Comparison of ENCODE assay signal across 11 mouse cellular contexts in the genomic region with DNA sequence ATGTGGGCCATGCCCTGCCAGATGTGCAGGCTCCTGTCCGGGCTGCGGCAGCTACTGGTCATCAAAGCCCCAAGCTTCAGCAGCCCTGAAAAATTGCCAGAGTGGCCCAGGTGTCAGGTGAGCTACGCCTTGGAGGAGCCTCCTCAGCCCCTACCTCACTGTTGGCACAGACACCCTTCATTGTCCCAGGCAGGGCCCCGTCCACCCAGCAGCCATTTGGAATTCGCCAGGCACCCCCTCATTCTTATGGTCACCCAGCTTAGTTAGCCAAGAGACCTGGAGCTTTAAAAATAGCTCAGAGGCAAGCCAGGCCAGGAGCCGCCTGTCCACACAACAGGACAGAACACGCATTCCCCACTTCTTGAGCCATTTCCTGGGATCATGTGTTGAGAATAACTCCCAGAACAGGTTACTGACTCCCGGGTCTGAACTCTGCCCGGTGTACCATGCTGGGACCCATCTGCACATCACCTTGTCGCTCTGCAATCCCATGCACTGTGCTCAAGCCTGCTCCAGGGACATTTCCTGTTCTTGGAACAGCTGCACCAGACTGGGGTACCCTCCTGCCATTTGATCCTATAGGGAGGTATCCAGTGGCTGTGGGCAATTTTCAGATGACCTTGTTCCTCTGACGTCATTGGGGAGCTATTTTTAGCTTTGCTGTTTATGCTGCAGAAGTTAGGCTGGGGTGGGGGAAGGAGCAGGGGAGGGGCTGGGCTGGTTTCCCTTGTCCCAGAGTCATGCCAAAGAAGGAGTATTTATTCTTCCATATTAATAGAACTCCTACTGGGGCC. TPM values are rescaled to one million over a fixed set of nuclear protein-coding genes. Genes with fewer than 3 reads are reported as not detected.
DNase-seq lines count a peak whose midpoint lies in the region; ATAC-seq and TF ChIP-seq lines count a peak whose summit lies in the region.
"Had no signal": no experiment of that assay in that cellular context is flagged by ENCODE, and none has a peak within 500 bp of the region (broad histone marks: within the 10 kb centered on the region; RNA-seq: fewer than 3 reads in every experiment).

No protein-coding gene starts in this region.

- H3K4me2 ChIP-seq in stomach, postnatal 0 days (replicated peaks; ENCODE audit: low read depth), result no peak overlapping the region
- H3K4me2 ChIP-seq in midbrain, embryonic 13.5 days (replicated peaks), result no peak overlapping the region

- no peak overlapping the region for H3K4me3 ChIP-seq in stomach, postnatal 0 days (ENCODE audit: low read depth, low read length)
- H3K4me3 ChIP-seq in midbrain, embryonic 13.5 days (replicated peaks), result no peak overlapping the region

- WGBS in stomach, postnatal 0 days, result 46% methylated on average over 11 of the region's 11 CpGs
- WGBS in midbrain, embryonic 13.5 days, result 73% methylated on average over 11 of the region's 11 CpGs

- no peaks in the 10 kb centered on the region for H3K4me1 ChIP-seq in stomach, postnatal 0 days (replicated peaks; ENCODE audit: control insufficient read depth, insufficient read depth)
- H3K4me1 ChIP-seq in midbrain, embryonic 13.5 days (replicated peaks), result peaks cover 17% of the 10 kb centered on the region; the same call in 1 of the 2 replicates

- peak overlapping the region; percentile 13; the same call in 1 of the 2 replicates for H3K27ac ChIP-seq in stomach, postnatal 0 days (replicated peaks)
- H3K27ac ChIP-seq in midbrain, embryonic 13.5 days, result no peak overlapping the region

- no peaks in the 10 kb centered on the region for H3K9me3 ChIP-seq in stomach, postnatal 0 days (ENCODE audit: control insufficient read depth, low read length)
- no peaks in the 10 kb centered on the region for H3K9me3 ChIP-seq in midbrain, embryonic 13.5 days

- peak; percentile 77 for DNase-seq in gastrocnemius, postnatal 25 days
- no peak for DNase-seq in gastrocnemius, postnatal 4 days (ENCODE audit: low spot score in 2 of 2)
- DNase-seq in urinary bladder, adult 2 months (ENCODE audit: low spot score), result peak; percentile 22
- DNase-seq in urinary bladder, adult 18-20 months (ENCODE audit: low spot score in 2 of 2), result no peak
- peak; percentile 61 for DNase-seq in heart, postnatal 4 days
- no peak for DNase-seq in stomach, postnatal 0 days (ENCODE audit: low spot score)
- DNase-seq in spleen, postnatal 14 days (ENCODE audit: low spot score in 2 of 2), result no peak
- DNase-seq: left cerebral cortex, postnatal 4 days had no signal

- no peaks in the 10 kb centered on the region for H3K36me3 ChIP-seq in stomach, postnatal 0 days (ENCODE audit: control insufficient read depth, insufficient read depth, low read length)
- H3K36me3 ChIP-seq in midbrain, embryonic 13.5 days, result no peaks in the 10 kb centered on the region

- peak; percentile 29 for ATAC-seq in stomach, postnatal 0 days (ENCODE audit: low FRiP score, low TSS enrichment)
- ATAC-seq in midbrain, embryonic 13.5 days, result no peak

- no peaks in the 10 kb centered on the region for H3K27me3 ChIP-seq in stomach, postnatal 0 days (ENCODE audit: control insufficient read depth, insufficient read depth, low read length)
- H3K27me3 ChIP-seq in midbrain, embryonic 13.5 days, result peaks cover under 1% of the 10 kb centered on the region; the same call in 1 of the 2 replicates

- H3K9ac ChIP-seq in stomach, postnatal 0 days (ENCODE audit: low read length), result no peak overlapping the region
- no peak overlapping the region for H3K9ac ChIP-seq in midbrain, embryonic 13.5 days (replicated peaks)

- TF ChIP-seq EP300 in stomach, postnatal 0 days (optimal IDR thresholded peaks at IDR 0.05), result no peak

- TF ChIP-seq CTCF in stomach, postnatal 0 days (IDR thresholded peaks at IDR 0.05; ENCODE audit: low read depth), result no peak

RNA-seq across cellular contexts. Expression of gene Mylk2, which starts 5.9 kb away (rescaled TPM):
- total RNA-seq in gastrocnemius, postnatal 25 days (2021), result 100 to 1,000 TPM; 290 to 471 TPM
- 100 to 1,000 TPM in 1 of 2 experiments, 10 to 100 TPM in 1; 95.7 to 138 TPM for total RNA-seq in gastrocnemius, postnatal 4 days (2021)
- polyA plus RNA-seq in urinary bladder, adult 2 months (2012; rRNA removed), result 0.34 and 0.63 TPM in 2 replicates
- total RNA-seq in heart, postnatal 4 days (2021), result under 1 TPM; 0.26 to 0.38 TPM
- 0.02 TPM in 1 of 2 replicates, not detected in the other for polyA plus RNA-seq in stomach, postnatal 0 days (2015; fragmentation: Nextera tagmentation; extraction: Ambion mirVana)
- 0.06 and 0.07 TPM in 2 replicates for polyA plus RNA-seq in midbrain, embryonic 13.5 days (2015; fragmentation: Nextera tagmentation; extraction: Ambion mirVana)
- total RNA-seq: hematopoietic stem cell, adult 5-6 weeks; left cerebral cortex, postnatal 4 days had no signal
- polyA plus RNA-seq: neural tube, embryonic 14.5 days had no signal

RNA-seq across cellular contexts. Expression of gene Foxs1, which starts 27.8 kb away (rescaled TPM):
- 1 to 10 TPM; 1.8 to 2.4 TPM for total RNA-seq in gastrocnemius, postnatal 25 days (2021)
- 1 to 10 TPM; 5.4 to 7.3 TPM for total RNA-seq in gastrocnemius, postnatal 4 days (2021)
- 1.3 and 1.9 TPM in 2 replicates for polyA plus RNA-seq in urinary bladder, adult 2 months (2012; rRNA removed)
- total RNA-seq in heart, postnatal 4 days (2021), result 10 to 100 TPM in 1 of 2 experiments, 1 to 10 TPM in 1; 8.1 to 10.6 TPM
- 2.3 and 2.6 TPM in 2 replicates for polyA plus RNA-seq in stomach, postnatal 0 days (2015; fragmentation: Nextera tagmentation; extraction: Ambion mirVana)
- 3.4 and 3.6 TPM in 2 replicates for polyA plus RNA-seq in midbrain, embryonic 13.5 days (2015; fragmentation: Nextera tagmentation; extraction: Ambion mirVana)
- total RNA-seq: hematopoietic stem cell, adult 5-6 weeks had no signal

RNA-seq across cellular contexts. Expression of gene Dusp15, which starts 46.3 kb away (rescaled TPM):
- total RNA-seq in gastrocnemius, postnatal 25 days (2021), result 1 to 10 TPM; 1.1 to 1.5 TPM
- total RNA-seq in gastrocnemius, postnatal 4 days (2021), result 1 to 10 TPM; 3.6 to 3.8 TPM
- 0.13 and 0.61 TPM in 2 replicates for polyA plus RNA-seq in urinary bladder, adult 2 months (2012; rRNA removed)
- under 1 TPM; 0.10 to 0.41 TPM for total RNA-seq in heart, postnatal 4 days (2021)
- polyA plus RNA-seq in stomach, postnatal 0 days (2015; fragmentation: Nextera tagmentation; extraction: Ambion mirVana), result 0.27 and 0.36 TPM in 2 replicates
- polyA plus RNA-seq in midbrain, embryonic 13.5 days (2015; fragmentation: Nextera tagmentation; extraction: Ambion mirVana), result 3.5 and 6.3 TPM in 2 replicates
- total RNA-seq: hematopoietic stem cell, adult 5-6 weeks had no signal

RNA-seq across cellular contexts. Expression of gene Ttll9, which starts 57.1 kb away (rescaled TPM):
- total RNA-seq in gastrocnemius, postnatal 25 days (2021), result not detected
- total RNA-seq in gastrocnemius, postnatal 4 days (2021), result not detected
- 0.04 and 0.12 TPM in 2 replicates for polyA plus RNA-seq in urinary bladder, adult 2 months (2012; rRNA removed)
- total RNA-seq in heart, postnatal 4 days (2021), result not detected
- not detected in 2 replicates for polyA plus RNA-seq in stomach, postnatal 0 days (2015; fragmentation: Nextera tagmentation; extraction: Ambion mirVana)
- 3.4 and 3.9 TPM in 2 replicates for polyA plus RNA-seq in midbrain, embryonic 13.5 days (2015; fragmentation: Nextera tagmentation; extraction: Ambion mirVana)
- total RNA-seq: hematopoietic stem cell, adult 5-6 weeks had no signal

RNA-seq across cellular contexts. Expression of gene Tpx2, which starts 57.5 kb away (rescaled TPM):
- 1 to 10 TPM in 1 of 2 experiments, under 1 TPM in 1; 0.92 to 1.5 TPM for total RNA-seq in gastrocnemius, postnatal 25 days (2021)
- total RNA-seq in gastrocnemius, postnatal 4 days (2021), result 10 to 100 TPM; 22.2 to 24.0 TPM
- 3.0 and 3.2 TPM in 2 replicates for polyA plus RNA-seq in urinary bladder, adult 2 months (2012; rRNA removed)
- 10 to 100 TPM; 42.4 to 51.9 TPM for total RNA-seq in heart, postnatal 4 days (2021)
- polyA plus RNA-seq in stomach, postnatal 0 days (2015; fragmentation: Nextera tagmentation; extraction: Ambion mirVana), result 14.0 and 17.7 TPM in 2 replicates
- polyA plus RNA-seq in midbrain, embryonic 13.5 days (2015; fragmentation: Nextera tagmentation; extraction: Ambion mirVana), result 38.7 and 46.4 TPM in 2 replicates

Comparison
In these comparisons a context has a peak if more than half of its experiments do, and no peak if none do; other contexts are left out.
1. DNase-seq: peak in gastrocnemius, postnatal 25 days (single experiment), urinary bladder, adult 2 months (single experiment) and heart, postnatal 4 days (single experiment); none in gastrocnemius, postnatal 4 days (0 of 2), urinary bladder, adult 18-20 months (0 of 2), stomach, postnatal 0 days (single experiment) and spleen, postnatal 14 days (0 of 2).
2. RNA of gene Mylk2, which starts 5.9 kb away (total RNA-seq): 290 to 471 TPM in gastrocnemius, postnatal 25 days and 95.7 to 138 TPM in gastrocnemius, postnatal 4 days; 0.26 to 0.38 TPM in heart, postnatal 4 days; every median in the first group is over 10 times any median in the second.